Mouse (Mus musculus) cerebellum, adult 8-10 months (tissue): ENCODE results near the gene B3glct.

ENCODE experiments used
- DNase-seq: peaks from one replicate; pipeline ENCODE4 v3.0.0; 2022

The B3glct gene

DNA sequence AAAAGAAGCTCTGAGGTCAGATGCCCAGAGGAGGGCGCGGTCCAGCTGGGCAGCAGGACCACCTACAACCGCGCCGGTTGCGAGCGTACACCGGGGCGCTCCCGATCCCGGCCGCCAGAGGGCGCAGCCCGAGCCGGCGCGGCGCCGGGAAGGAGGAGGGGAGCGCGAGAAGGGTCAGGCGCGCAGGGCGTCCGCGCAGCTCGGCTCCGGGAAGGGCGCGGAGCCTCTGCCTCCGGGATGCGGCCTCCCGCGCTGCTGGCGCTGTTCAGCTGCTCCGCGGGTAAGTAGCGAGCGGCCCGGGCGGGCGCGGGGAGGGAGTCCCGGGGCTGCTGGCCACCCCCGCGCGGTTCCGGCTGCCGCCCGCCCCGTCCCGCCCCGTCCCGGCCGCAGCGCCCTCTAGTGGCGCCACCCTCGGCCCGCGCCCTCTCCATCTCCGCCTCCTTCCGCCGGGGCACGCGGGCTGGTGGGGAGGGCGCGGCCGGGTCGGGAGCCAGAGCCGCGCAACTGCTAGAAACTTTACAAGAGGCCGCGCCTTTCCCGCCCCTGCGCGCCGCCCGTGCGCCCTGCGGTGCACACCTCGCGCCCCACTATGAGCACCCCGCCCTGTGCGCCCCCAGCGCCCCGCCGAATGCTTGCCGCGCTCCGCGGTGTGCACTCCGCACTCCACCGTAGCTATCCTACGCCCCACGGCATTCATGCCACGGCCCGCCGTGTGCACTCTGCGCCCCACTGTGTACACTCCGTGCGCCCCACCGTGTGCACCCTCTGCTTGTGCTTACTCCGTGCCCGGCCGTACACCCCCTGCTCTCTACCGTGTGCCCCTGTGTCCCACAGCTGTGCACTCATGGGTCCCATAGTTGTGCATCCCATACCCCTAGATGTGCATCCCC, at the start of gene B3glct:
Gene B3glct (plus strand): TSS at position 131 of the 890 bp plus-strand sequence.
- peak; percentile 78 for DNase-seq

DNA sequence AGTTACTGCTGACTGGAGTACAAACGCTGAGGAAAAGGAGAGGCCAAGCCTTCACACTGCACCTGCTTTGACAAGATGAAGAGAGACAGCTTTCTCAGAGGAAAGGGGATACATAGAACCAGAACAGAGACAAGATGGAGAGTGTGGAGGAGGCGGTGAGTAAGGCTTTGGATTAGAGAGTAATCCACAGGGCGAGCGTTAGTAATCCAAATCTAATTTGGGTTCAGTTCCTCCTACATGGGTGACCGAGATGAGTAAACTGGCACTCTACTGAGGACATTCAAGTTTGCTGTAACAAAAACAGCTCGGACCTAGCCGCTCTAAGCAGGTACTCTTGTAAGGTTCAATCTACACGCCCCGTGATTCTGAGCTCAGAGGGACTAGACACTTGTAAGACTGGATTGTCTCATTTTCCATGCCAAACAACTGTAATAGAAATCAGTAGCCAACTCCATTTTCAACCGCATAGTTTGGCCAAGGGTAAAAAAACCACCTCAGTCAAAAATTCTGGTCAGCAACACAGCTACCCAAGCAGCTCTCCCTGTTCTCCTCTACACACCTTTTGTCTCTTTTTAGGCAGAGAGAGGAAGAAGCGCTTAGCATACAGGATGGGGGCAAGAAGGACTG, 43.5 kb upstream of the B3glct start:
- no peak for DNase-seq

DNA sequence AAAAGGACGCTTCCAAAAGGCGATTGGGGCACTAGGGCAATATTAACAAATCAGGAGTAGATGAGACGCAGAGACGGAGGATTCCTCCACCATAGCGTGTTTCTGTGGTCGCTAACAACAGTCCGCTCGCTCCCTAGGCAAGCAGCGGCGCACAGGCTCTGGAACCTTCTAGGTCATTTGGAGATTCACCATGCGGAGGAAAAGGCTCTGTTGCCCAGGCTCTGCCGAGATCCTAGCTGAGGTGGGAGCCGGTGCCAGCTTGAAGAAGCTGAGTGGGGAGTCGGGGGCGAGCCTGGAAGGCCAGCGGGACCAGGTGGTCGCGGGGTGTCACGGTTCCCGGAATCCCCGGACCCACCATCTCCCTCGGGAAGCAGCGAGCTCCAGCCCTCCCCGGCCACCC, 42.5 kb upstream of the B3glct start:
- DNase-seq = no peak

DNA sequence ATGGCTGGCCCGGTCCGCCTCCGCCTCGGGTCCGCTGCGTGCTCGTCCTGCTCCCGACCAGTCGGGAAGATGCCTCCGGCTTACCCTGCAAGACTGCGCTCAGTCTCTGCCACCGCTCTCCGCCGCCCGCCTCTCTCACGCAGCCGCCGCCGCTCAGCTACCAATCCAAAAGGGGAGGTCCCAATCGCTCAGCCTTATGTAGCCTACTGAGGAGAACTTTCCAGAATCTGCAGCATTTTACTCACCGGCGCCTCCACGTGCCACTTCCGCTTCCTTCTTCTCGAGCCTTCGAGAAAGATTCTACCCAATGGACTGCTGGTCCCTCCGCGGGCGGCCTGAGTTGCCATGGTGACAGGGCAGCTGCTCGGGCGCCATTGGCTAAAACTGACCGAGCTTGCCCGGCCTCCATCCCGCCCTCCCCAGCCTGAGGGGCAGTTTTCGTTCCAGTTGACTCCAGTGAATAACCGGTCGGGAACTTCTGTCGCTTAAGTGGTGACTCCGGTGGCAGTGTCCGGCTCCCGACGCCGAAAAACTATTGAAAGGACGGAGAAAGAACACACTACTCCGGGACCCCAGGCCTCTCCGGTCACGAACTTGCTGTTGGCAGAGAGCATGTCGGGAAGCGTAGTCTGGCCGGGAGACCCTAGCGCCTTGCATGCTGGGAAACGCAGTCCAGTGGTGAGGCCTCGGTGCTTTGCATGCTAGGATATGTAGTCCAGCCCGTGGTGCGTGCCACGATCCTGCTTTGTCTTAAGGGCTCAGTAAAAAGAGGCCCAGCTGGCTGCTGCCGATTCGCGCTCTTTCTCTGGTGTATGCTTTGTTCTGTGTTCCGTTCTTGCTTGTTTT, 41.7 kb upstream of the B3glct start, which contains the start of gene Hsph1:
Gene Hsph1 (minus strand): TSS at position 302 of the 846 bp plus-strand sequence.
- DNase-seq = peak; percentile 100

DNA sequence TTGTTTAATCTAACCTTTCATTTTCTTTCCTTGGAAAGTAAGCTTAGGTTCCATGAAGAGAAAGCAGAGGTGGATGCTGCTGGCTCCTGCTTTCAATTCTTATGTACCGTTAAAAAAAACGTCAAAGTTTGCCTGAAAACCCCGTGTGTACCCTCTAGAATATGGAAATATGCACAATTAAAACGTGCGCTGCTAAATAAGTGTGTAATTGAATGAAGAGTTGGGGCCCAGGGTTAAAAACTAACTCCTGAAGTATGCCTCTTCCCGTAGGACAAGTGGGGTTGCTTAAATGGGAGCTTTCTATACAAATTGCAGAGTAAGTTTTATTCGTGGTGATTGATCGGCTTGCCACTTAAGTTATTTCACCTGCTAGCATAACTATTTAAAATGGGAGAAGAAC, 40.7 kb upstream of the B3glct start:
- no peak for DNase-seq

DNA sequence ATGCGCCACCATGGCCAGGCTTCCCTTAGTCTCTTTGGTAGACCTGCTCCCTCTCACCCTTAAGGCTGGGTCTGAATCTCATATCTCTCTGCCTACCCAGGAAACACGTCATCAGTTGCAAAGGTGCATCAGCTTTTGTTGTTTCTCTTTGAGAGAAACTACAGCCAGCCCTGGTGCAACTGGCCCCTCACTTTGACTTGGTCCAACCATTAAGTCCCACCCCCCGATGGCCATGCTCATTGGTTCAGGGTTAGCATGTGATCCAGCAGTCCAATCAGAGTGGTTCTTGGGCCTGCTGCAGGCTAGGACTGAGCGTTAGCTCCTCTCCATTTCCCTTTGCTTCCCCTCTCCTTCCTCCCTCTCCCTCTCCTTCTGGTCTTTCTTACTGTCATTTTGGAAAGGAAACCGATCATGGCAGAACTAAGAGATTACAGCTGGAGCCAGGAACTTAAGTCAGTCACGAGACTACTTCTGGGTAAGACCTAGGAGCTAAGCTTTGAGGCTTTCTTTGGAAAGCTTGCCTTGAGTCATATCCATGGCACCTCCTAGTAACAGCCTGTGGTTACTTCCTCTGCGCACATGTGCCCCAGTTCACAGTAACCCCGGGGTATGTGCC, 36.6 kb upstream of the B3glct start:
- no peak for DNase-seq

DNA sequence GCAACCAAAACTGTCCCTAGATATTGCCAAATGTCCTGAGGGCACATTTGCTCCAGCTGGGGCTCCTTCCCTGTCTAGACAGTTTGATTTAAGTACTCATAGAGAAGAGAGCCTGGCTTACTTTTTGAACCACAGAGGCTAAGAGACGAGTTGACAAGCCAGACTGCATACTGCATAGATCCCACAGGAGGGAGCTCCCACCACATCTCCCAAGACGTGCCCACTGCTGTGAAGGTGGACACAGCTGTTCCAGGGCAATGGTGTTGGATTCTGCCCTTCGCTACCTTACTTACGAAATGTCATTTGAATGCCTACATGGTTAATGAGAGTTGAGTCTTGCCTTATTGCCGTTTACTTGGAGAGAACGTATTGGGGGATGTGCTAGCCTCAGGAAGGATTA, 35.7 kb upstream of the B3glct start:
- no peak for DNase-seq

DNA sequence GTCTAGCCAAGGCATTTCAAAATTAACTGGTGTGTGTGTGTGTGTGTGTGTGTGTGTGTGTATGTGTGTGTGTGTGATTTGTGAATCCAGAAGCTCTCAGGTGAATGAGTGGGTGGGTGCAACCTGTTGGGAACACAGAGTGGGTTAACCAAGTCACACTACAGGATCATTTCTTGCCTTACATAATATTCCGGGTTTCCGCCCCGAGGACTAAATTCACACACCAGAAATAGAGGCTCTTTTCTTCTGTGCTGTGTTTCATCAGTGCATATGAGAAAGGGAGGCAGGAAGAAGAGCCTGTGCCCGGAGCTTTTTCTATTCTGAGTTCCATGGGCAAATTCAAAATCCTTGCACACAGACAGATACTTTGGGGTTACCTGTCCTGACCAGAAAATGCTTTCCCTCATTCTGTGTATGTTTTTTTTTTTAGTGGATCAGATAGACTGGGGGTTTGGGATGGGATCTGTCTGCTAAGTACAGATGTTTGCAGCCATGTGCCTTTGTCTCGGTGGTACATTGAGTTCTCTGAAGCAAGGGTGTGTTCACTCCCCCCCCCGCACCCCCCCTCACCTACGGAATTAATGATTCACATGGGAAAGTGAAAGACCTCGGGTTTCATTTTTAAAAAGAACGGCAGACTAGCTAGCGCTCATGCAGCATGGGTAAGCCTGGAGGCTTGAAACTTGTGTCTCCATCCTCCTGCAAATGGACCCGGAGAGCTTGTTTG, 35.1 kb upstream of the B3glct start:
- DNase-seq = no peak

DNA sequence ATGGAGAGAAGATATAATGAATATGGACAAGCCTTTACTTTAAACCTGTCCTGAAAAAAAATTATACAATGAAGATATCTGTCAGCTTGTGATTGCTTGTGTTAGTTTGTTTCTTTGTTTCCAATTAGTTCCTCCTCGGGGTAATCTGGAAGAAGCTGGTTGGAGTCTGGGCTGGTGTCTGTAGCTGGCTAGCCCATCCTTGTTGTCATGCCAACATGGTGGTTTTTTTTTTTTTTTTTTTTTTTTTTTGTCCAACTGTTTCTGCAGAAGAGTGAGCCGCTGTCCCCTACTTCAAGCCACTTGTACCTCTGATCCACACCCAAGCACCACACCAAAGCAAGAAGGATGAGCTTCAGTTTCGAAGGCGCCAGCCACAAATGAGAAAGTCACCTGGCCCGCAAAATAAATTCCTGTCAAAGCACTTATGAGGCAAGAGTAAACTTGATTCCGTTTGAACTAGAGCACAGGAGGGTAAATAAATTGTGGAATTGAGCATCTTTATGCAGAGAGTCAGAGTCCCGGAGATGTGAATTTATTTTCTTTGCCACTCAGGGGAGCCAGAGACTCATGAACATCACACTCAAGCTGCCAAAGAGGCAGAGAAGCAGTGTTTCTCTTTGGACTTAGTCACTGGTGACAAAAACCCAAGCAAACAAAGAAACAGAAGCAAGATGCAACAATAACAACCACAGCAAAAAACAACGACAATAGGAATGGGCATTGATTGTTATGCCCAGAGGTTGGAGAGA, 30.5 kb upstream of the B3glct start:
- no peak for DNase-seq

DNA sequence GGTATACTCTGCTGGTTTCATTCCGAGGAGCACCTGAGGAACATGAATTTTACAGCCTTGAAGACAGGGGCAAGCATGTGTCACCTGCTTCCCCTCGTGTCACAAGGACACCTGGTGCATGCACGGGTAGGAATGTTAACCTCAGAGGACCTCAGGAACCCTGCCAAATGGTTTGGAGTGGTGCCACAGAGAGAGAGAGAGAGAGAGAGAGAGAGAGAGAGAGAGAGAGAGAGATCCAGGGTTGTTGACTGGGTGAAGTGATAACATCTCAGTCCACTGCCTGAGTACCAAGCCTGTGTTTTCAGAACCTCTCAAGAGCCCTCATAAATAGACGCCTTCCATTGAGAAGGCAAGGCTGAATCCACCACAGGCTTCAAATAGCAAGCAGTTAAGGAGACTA, 29.8 kb upstream of the B3glct start:
- no peak for DNase-seq

DNA sequence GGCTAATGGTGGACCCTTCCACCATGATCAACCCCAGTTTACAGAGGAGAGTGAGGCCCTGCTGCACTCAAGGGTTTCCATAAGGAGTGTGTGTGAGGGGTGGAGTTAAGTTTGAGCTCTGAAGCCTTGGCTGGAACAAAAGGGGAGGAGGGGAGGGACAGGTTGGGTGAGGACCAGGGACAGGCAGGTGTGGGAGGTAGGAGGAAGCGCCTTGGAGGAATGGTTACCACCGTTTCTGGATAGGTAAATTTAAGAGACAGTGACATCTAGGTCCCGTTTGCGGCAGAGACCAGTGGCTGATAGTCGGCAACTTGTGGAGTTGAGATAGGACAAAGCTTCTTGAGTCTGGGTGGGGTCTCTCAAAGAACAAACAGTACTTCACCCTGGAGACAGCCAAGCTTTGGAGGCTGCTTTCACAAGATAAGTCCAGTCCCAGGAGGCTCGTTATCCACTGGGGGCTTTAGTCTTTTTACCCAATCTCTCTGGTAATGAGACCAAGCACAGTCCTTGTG, 29.1 kb upstream of the B3glct start:
- no peak for DNase-seq

DNA sequence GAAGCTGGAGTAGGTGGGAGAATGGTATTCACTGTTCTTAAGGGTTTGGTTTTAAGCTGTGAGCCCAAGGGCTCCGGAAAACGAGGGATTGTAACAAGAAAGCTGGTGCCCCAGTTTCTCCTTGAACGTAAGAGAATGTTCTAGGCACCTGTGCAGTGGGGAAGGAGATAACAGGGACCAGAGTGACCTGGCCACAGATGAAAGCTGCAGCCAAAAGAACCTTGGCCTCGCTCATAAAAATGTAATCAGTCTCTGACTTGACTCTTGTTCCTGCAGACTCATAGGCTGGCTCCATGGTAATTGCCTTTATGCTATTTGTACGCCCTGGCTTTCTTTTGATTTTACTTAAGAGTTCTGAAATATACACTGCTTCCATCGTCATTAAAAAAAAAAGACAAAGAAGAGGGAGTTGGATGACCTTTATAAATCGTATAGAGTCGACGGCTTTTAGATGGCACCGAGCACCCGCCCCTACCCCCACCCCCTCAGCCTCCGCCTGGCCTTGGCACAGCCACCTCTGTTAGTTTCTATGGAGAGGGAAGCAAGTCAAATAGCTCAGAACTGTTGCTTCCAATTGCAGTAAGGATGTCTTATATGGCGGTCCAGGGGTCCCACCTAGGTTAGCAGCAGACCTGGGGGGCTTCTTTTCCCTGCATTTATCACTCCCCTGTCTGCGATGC, 28.4 kb upstream of the B3glct start:
- DNase-seq = no peak

DNA sequence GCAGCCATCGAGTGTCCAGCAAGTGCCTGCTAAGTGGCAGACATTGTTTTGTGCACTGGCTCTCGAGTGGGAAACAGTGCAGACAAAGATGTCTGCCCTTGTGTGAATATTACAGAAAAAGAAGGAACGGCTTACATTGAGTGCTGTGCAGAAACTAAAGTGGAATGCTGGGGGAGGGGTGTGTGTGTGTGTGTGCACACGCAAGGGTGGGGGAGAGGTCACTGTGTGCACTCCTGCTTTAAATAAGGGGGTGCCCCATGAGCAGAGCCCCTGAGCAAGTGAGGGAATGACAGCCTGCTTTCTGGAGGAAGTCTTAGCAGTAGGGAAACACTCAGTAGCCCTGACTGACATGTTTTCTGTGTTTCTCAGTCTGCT, 27.9 kb upstream of the B3glct start:
- no peak for DNase-seq

DNA sequence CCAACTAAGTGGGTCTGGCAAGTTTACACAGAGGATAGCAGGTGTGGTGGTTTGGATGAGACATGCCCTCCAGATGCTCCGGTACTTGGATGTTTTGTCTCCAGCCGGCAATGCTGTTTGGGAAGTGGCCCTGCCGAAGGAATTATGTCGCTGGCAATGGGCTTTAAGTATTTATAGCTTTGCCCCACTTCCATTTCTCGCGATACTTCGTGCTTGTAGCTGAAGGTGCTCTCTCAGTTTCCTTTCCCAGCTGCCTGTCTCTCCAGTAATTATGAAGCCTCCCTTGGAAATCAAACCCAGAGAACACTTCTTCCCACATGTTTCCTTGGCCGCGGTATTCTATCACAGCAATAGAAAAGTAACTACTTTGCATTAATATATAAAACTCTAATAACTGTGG, 22.4 kb upstream of the B3glct start:
- no peak for DNase-seq

DNA sequence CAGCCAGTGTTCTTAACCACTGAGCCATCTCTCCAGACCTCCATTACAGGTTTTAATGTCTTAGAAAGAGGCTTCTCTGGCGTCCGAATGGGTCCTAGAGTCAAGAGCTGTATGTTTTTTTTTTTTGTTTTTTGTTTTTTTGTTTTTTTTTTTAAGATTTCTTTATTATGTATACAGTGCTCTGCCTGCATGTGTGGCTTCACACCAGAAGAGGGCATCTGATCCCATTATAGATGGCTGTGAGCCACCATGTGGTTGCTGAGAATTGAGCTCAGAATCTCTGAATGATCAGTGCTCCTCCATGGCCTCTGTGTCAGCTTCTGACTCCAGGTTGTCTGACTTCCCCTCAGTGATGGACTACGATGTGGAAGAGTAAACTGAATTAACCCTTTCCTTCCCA, 20.0 kb upstream of the B3glct start:
- no peak for DNase-seq

DNA sequence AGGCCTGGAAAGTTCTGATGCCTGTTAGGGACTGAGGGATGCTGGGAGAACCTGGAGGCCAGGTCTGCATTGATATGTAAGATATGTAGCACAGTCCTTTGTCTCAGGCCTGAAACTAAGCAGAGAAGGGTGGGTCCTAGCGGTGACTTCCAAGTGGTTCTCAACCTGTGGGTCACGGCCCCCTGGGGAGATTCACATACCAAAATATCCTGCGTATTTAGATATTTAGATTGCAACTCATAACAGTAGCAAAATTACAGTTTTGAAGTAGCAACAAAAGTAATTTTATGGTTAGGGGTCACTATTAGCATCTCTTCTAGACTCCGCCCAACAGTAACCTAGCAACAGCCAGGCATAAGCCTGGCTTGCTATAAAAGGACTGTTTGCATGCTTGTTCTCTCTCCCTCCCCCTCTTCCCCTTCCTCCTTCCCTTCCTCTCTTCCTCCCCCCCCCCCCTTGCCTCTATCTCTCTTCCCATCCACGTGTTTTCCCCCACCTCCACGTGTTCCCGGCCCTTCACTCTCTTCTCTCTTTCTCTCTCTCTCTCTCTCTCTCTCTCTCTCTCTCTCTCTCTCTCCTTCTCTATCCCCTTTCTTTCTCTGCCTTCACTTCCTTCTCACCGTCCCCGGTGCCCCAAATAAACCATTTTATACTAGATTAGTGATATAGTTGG, 19.2 kb upstream of the B3glct start:
- no peak for DNase-seq

DNA sequence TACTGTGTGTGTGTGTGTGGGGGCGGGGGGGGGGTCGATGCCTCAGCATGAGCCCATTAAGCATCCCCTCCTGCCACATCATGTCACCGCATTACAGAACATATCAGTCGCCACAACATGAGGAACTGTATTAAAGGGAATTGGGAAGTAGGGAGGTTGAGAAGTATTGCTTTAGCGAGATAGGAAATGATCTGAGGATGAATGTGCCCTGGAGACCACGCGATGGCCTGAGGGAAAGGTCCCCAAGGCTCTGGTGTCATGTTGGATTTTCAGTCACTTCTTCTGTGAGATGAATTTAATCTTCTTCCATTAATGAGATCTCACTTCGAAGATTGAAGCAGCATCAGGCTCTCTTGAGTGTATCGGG, 18.6 kb upstream of the B3glct start:
- DNase-seq = no peak

DNA sequence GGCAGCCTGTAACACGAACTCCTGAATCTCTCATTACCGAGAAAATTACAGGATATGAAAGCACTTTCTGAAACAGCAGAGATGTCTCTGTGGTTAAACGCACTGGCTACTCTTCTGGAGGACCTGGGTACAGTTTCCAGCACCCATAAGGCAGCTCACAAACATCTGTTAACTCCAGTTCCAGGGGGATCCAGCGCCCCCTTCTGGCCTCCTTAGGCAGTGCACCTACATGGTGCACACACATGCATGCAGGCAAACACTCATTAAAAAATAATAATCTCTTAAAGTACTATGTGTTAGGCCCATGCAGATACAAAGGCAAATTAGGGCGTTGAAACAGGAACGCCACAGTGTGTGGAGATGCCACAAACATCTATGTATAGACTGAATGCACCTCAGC, 16.6 kb upstream of the B3glct start:
- no peak for DNase-seq

DNA sequence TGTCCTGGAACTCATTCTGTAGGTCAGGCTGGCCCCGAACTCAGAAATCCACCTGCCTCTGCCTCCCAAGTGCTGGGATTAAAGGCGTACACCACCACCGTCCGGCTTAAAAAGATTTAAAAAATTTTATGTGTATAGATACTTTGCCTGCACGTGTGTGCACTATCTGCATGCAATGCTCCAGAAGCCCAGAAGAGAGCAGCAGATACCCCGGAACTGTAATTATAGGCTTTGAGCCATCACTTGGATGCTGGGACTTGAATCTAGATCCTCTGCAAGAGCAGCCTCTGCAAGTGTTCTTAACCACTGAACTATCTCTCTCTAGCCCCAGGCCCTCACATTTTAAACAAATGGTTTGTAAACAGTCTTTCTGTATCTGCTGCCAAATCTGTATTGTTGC, 15.1 kb upstream of the B3glct start:
- DNase-seq = no peak

DNA sequence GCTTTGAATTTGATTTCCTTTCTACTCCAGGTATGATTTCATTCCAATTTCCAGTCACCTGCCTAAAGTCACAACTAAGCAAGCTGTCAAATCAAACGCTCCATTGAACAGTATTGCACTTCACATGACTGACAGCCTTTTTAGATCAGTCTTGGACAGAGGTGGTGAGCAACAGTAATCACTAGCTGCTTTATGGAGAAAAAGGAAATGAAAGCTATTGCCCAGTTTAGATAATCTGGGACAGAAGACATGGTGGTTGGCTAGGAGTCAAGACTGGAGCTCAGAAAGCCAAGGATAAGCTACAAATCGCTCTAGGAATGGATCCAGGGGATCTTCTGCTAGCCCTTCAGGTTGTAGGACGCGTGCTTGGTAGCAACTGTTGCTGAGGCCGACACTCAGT, 14.6 kb upstream of the B3glct start:
- DNase-seq = no peak
